Mouse (Mus musculus): Measurements from ENCODE around the gene Olfr178. TPM values are rescaled to one million over a fixed set of nuclear protein-coding genes. Genes with fewer than 3 reads are reported as not detected.

The Olfr178 gene
- total RNA-seq (2014; fragmentation: Nextera tagmentation) (not detected in 2 replicates), total RNA-seq (2017) (not detected in 2 replicates)

GRCm38 (mm10) chr16:58891963-58892362 lies at the start of gene Olfr178:
Gene Olfr178 (minus strand): TSS chr16:58892063.
- ATAC-seq (replicated peaks; ENCODE audit: poor library complexity, severe bottlenecking), result no peak

DNA sequence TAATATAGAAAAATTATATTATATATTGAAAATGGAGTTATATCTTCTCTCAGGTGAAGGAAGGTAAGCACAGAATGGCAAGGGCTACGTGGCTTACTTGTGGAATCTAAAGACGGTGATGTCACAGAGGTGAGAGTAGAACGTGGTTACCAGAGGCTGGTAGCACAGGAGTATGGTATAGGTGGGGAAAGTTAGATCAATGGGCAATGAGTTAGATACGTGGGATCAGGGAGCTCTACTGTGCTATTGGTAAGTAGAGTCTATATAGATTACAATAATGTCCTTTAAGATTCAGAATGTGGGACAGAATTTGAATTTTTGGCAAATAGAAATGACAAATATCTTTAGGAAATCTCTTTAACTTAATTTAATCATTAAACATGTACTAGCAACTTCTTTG lies 37.4 kb upstream of the Olfr178 start, which contains the start of gene Olfr180:
TSS of gene Olfr180 (minus strand) at position 101 of the 400 bp plus-strand sequence.
- ATAC-seq (replicated peaks; ENCODE audit: poor library complexity, severe bottlenecking), result no peak

DNA sequence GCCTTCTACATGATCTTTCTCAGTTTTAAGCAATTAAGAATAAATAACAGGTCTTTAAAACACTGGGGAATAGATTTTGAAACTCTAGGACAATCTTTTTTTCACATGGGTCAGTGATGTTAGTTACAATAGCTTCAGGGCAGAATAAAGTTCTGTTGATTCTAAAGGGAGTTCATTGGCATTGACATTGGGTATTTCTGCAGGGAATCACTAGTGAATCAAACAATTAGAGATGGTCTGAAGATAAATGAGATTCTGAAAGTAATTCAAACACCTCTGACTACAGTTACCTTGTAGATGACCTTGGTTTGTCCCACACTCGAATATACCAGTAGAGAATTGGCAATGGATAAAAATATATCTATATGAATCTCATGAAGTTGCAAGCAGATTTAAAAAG lies 36.8 kb upstream of the Olfr178 start, which contains the start of gene Olfr181:
TSS of gene Olfr181 (minus strand) at position 101 of the 400 bp plus-strand sequence.
- ATAC-seq (replicated peaks; ENCODE audit: poor library complexity, severe bottlenecking), result no peak

GRCm38 (mm10) chr16:58884416-58884815 lies 7.4 kb downstream of the Olfr178 start:
- no peak for ATAC-seq (replicated peaks; ENCODE audit: poor library complexity, severe bottlenecking)

DNA sequence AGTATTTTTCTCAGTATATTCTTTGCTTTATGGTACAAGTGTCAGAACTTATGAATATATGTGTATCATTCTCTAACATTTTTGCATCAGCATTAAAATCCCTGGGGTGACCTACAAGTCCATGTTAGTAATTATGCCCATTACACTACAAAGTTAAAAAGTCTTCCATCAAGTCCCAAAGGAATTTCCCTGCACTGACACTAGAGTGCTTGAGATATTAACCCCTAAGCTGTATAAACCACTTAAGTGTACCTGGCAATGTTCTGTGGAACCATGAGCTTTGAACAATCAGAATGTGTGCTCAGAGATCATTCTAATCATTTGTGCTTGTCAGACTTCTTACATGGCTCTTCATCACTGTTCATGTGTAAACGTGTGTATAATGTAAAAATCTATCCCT lies 17.2 kb downstream of the Olfr178 start, which contains the start of gene Olfr177:
TSS of gene Olfr177 (minus strand) at position 101 of the 400 bp plus-strand sequence.
- no peak for ATAC-seq (replicated peaks; ENCODE audit: poor library complexity, severe bottlenecking)

DNA sequence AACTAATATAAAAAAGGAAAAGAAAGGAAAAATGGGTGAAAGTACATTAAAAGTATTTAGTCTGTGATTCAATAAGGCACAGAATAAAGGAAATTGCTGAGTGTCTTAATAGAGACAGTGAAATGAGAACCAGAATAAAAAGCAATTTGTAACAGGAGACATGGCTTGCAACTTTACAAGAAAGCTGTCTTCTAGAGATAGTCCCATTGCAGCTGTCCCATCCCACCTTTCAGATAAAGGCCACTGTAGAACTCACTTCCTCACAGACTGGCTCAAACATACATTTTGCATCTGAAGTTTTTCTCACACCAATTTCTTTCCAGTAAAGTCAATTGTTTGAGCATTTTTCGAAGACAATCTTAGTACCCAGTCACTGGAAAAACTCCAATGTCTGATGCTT lies 30.4 kb downstream of the Olfr178 start:
- ATAC-seq (replicated peaks; ENCODE audit: poor library complexity, severe bottlenecking), result no peak

- ATAC-seq (replicated peaks; ENCODE audit: poor library complexity, severe bottlenecking), result no peak
These were observed 31.7 kb downstream of the Olfr178 start for GRCm38 (mm10) chr16:58860032-58860737.

Other genes starting within 250 kb of the Olfr178 start
- gene Cpox, start 221.8 kb downstream of the Olfr178 start, total RNA-seq (2014; fragmentation: Nextera tagmentation), result 21.9 and 32.7 TPM in 2 replicates
- gene Cpox, start 221.8 kb downstream of the Olfr178 start, total RNA-seq (2017), result 23.4 and 25.2 TPM in 2 replicates
- gene Gpr15, start 173.0 kb downstream of the Olfr178 start, total RNA-seq (2014; fragmentation: Nextera tagmentation), result 0.92 TPM in 1 of 2 replicates, not detected in the other
- gene Gpr15, start 173.0 kb downstream of the Olfr178 start, total RNA-seq (2017), result 0.77 and 0.78 TPM in 2 replicates
- gene Cldnd1, start 164.2 kb downstream of the Olfr178 start, total RNA-seq (2014; fragmentation: Nextera tagmentation), result 27.8 and 57.0 TPM in 2 replicates
- 13.4 and 23.7 TPM in 2 replicates for gene Cldnd1, start 164.2 kb downstream of the Olfr178 start, total RNA-seq (2017)
- not detected in 2 replicates for gene Olfr172, start 128.9 kb downstream of the Olfr178 start, total RNA-seq (2014; fragmentation: Nextera tagmentation)
- not detected in 2 replicates for gene Olfr172, start 128.9 kb downstream of the Olfr178 start, total RNA-seq (2017)
- not detected in 2 replicates for gene Olfr173, start 91.8 kb downstream of the Olfr178 start, total RNA-seq (2014; fragmentation: Nextera tagmentation)
- not detected in 2 replicates for gene Olfr173, start 91.8 kb downstream of the Olfr178 start, total RNA-seq (2017)
- not detected in 2 replicates for gene Olfr175-ps1, start 65.3 kb downstream of the Olfr178 start, total RNA-seq (2014; fragmentation: Nextera tagmentation)
- not detected in 2 replicates for gene Olfr175-ps1, start 65.3 kb downstream of the Olfr178 start, total RNA-seq (2017)
- gene Olfr177, start 17.3 kb downstream of the Olfr178 start, total RNA-seq (2014; fragmentation: Nextera tagmentation), result not detected in 2 replicates
- not detected in 2 replicates for gene Olfr177, start 17.3 kb downstream of the Olfr178 start, total RNA-seq (2017)
- gene Olfr181, start 36.7 kb upstream of the Olfr178 start, total RNA-seq (2014; fragmentation: Nextera tagmentation), result not detected in 2 replicates
- gene Olfr181, start 36.7 kb upstream of the Olfr178 start, total RNA-seq (2017), result not detected in 2 replicates
- not detected in 2 replicates for gene Olfr180, start 37.3 kb upstream of the Olfr178 start, total RNA-seq (2014; fragmentation: Nextera tagmentation)
- not detected in 2 replicates for gene Olfr180, start 37.3 kb upstream of the Olfr178 start, total RNA-seq (2017)
- gene Olfr183, start 103.3 kb upstream of the Olfr178 start, total RNA-seq (2014; fragmentation: Nextera tagmentation), result not detected in 2 replicates
- not detected in 2 replicates for gene Olfr183, start 103.3 kb upstream of the Olfr178 start, total RNA-seq (2017)
- not detected in 2 replicates for gene Olfr186, start 138.2 kb upstream of the Olfr178 start, total RNA-seq (2014; fragmentation: Nextera tagmentation)
- not detected in 2 replicates for gene Olfr186, start 138.2 kb upstream of the Olfr178 start, total RNA-seq (2017)
- not detected in 2 replicates for gene Olfr187, start 147.7 kb upstream of the Olfr178 start, total RNA-seq (2014; fragmentation: Nextera tagmentation)
- not detected in 2 replicates for gene Olfr187, start 147.7 kb upstream of the Olfr178 start, total RNA-seq (2017)
- gene Olfr190, start 185.9 kb upstream of the Olfr178 start, total RNA-seq (2014; fragmentation: Nextera tagmentation), result not detected in 2 replicates
- gene Olfr190, start 185.9 kb upstream of the Olfr178 start, total RNA-seq (2017), result not detected in 2 replicates
- not detected in 2 replicates for gene Olfr191, start 197.8 kb upstream of the Olfr178 start, total RNA-seq (2014; fragmentation: Nextera tagmentation)
- gene Olfr191, start 197.8 kb upstream of the Olfr178 start, total RNA-seq (2017), result not detected in 2 replicates
- not detected in 2 replicates for gene Olfr193, start 219.8 kb upstream of the Olfr178 start, total RNA-seq (2014; fragmentation: Nextera tagmentation)
- not detected in 2 replicates for gene Olfr193, start 219.8 kb upstream of the Olfr178 start, total RNA-seq (2017)
- gene Olfr194, start 229.0 kb upstream of the Olfr178 start, total RNA-seq (2014; fragmentation: Nextera tagmentation), result not detected in 2 replicates
- not detected in 2 replicates for gene Olfr194, start 229.0 kb upstream of the Olfr178 start, total RNA-seq (2017)